Mouse (Mus musculus) limb, embryonic 14.5 days (tissue): Measurements from ENCODE around the gene Lin7a. TPM values are rescaled to one million over a fixed set of nuclear protein-coding genes. Genes with fewer than 3 reads are reported as not detected.
A peak's percentile ranks its signal among the peaks of the same experiment; 100 is the strongest.

Experiments used
- ATAC-seq: fragments of 200-750 bp; cut with Nextera tagmentation; 2 replicates; pipeline ENCODE4 v1.8.0; 2017; ENCODE audit warnings: low read depth, moderate number of reproducible peaks, moderate TSS enrichment; ENCODE audit not compliant: low FRiP score
- DNase-seq: peaks from one replicate; pipeline ENCODE4 v3.0.0-alpha.2; 2015; ENCODE audit warnings: low spot score
- H3K27ac ChIP-seq: fragments of 300-500 bp; sonication (generic); replicated peaks from 2 replicates; pipeline ENCODE4 v1.5.1; 2014; ENCODE audit warnings: low read depth, mild to moderate bottlenecking, low read length, moderate library complexity, mixed read lengths
- H3K27me3 ChIP-seq: fragments of 300-500 bp; sonication (generic); 2 replicates; pipeline ENCODE4 v1.6.1; 2014; ENCODE audit warnings: low read length, mixed read lengths; ENCODE audit not compliant: control insufficient read depth, insufficient read depth
- H3K36me3 ChIP-seq: fragments of 300-500 bp; sonication (generic); 2 replicates; pipeline ENCODE4 v1.6.1; 2014; ENCODE audit warnings: mild to moderate bottlenecking, low read length, moderate library complexity, mixed read lengths; ENCODE audit not compliant: control insufficient read depth, insufficient read depth
- H3K4me1 ChIP-seq: fragments of 300-500 bp; sonication (generic); 2 replicates; pipeline ENCODE4 v1.6.1; 2014; ENCODE audit warnings: antibody characterized with exemption, low read length, mixed read lengths; ENCODE audit not compliant: control insufficient read depth, insufficient read depth
- H3K4me2 ChIP-seq: fragments of 300-500 bp; sonication (generic); replicated peaks from 2 replicates; pipeline ENCODE4 v1.6.1; 2014; ENCODE audit warnings: low read depth, mild to moderate bottlenecking, low read length, moderate library complexity; ENCODE audit not compliant: severe bottlenecking
- H3K4me3 ChIP-seq: fragments of 300-500 bp; sonication (generic); replicated peaks from 2 replicates; pipeline ENCODE4 v1.5.1; 2014; ENCODE audit warnings: low read length
- H3K9ac ChIP-seq: fragments of 300-500 bp; sonication (generic); 2 replicates; pipeline ENCODE4 v1.6.1; 2014; ENCODE audit warnings: mild to moderate bottlenecking, low read depth, low read length, moderate library complexity; ENCODE audit not compliant: severe bottlenecking
- H3K9me3 ChIP-seq: fragments of 300-500 bp; sonication (generic); 2 replicates; pipeline ENCODE4 v1.6.1; 2016; ENCODE audit warnings: low read length; ENCODE audit not compliant: control insufficient read depth
- POLR2A ChIP-seq: fragments of 200-500 bp; IDR thresholded peaks from 2 replicates; pipeline ENCODE4 v1.8.0; 2012; ENCODE audit warnings: inconsistent platforms, mild to moderate bottlenecking, moderate library complexity, borderline replicate concordance; ENCODE audit not compliant: insufficient read depth, insufficient read length; ENCODE audit errors: extremely low read depth
- WGBS: fragments of 180-500 bp; shearing (Covaris S2); extraction: QIAGEN DNeasy Blood & Tissue Kit; methylation state at CpG from one replicate; pipeline ENCODE4 v1.1.7; 2014; 5-methylcytosine and 5-hydroxymethylcytosine counted together
- polyA plus RNA-seq, 2 experiments: library from polyadenylated mRNA; depleted of rRNA in 1 of 2; stranded (reverse) in 1 of 2; unstranded in 1 of 2; fragments of >200 nt; fragmentation: Nextera tagmentation in 1 of 2; extraction: Ambion mirVana in 1 of 2; gene quantifications; 2 replicates each; pipeline versions ENCODE4 v1.2.1 to v1.2.3; 2012 to 2014

Gene Lin7a
- polyA plus RNA-seq (2012; rRNA removed) (2.1 and 2.6 TPM in 2 replicates), polyA plus RNA-seq (2014; fragmentation: Nextera tagmentation; extraction: Ambion mirVana) (4.7 and 5.2 TPM in 2 replicates)

DNA sequence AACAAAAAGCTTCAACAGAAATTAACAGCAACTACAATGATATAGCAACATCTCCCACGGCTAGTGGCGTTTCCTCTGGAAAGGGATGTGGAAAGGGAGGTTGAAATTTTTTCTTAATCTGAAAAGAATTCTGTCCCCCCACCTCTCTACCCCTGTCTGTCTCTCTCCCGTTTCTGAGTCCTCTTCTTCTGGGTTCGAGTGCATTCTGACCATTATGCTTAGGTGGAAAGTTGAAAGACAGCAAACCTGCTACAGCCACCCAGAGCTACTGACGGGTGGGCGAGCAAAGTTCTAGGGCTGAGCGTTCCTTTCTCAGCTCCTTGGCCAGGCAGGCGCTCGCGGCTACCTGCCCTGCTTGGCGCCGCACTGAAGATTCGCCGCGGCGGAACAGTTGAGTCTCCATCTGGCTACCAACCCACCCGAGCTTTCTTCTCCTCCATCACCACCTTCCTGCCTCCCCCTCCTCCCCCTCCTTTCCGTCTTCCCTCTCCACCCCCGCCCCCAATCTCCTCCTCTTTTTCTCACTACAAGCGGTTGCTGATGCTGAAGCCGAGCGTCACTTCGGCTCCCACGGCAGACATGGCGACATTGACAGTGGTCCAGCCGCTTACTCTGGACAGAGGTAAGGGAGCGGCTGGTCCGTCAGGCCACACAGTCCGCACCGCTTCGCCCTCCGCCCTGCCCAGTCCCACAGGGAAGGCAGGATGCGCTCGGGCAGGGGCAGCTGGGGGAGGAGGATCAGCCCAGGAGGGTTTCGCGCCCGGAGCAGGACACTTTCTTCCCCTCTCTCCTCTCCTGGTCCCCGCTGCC, at the start of gene Lin7a:
Gene Lin7a, plus strand, starts transcription at position 366 of the 810 bp plus-strand sequence.
- ATAC-seq: peak; percentile 59
- WGBS: 1% methylated on average over 38 of the region's 38 CpGs

DNA sequence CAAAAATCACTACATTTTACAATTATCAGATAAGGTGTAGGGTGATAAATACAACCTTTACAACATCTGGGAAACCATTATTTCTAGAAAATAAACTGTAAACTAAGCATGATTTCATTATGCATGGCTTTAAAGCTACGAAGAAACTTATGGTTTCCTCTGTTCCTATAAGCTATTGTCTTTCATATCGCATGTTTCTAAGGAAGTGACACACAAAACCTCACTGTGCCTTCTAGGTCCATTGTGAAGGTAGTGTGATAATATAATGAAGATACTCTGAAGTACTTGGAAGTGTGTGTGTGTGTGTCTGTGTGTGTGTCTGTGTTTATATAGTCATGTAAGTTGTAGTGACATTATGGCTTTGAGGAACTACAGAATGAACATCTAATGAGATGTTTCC, 49.8 kb upstream of the Lin7a start:
- TF ChIP-seq POLR2A: no peak
- Histone ChIP-seq H3K9me3 (no peaks in the 10 kb centered on the region), H3K36me3 (no peaks in the 10 kb centered on the region), H3K4me1 (no peaks in the 10 kb centered on the region), H3K4me3 (no peak overlapping the region), H3K27me3 (no peaks in the 10 kb centered on the region), H3K9ac (no peak overlapping the region), H3K27ac (no peak overlapping the region), H3K4me2 (no peak overlapping the region)
- WGBS: 85% methylated on average over 2 of the region's 2 CpGs
- DNase-seq: no peak
- ATAC-seq: no peak

More for the DNA sequence above, at the start of gene Lin7a:
- Histone ChIP-seq H3K4me2 (peak within 1 kb of the TSS; percentile 94), H3K4me3 (peak within 1 kb of the TSS; percentile 55), H3K9me3 (no peaks in the 10 kb centered on the region), H3K9ac (peak within 1 kb of the TSS; percentile 62), H3K4me1 (no peaks in the 10 kb centered on the region), H3K27ac (no peak within 1 kb of the TSS), H3K36me3 (no peaks in the 10 kb centered on the region), H3K27me3 (peaks cover 28% of the 10 kb centered on the region)
- no peak for DNase-seq
- no peak for TF ChIP-seq POLR2A

GRCm38 (mm10) chr10:107222406-107223185, 48.9 kb upstream of the Lin7a start:
- Histone ChIP-seq H3K9ac (no peak overlapping the region), H3K27ac (no peak overlapping the region), H3K4me2 (no peak overlapping the region), H3K4me1 (no peaks in the 10 kb centered on the region), H3K9me3 (no peaks in the 10 kb centered on the region), H3K4me3 (no peak overlapping the region), H3K36me3 (no peaks in the 10 kb centered on the region), H3K27me3 (no peaks in the 10 kb centered on the region)
- DNase-seq (no peak), ATAC-seq (no peak)
- 83% methylated on average over 8 of the region's 8 CpGs for WGBS
- TF ChIP-seq POLR2A: no peak

- no peak for TF ChIP-seq POLR2A
- WGBS: 90% methylated on average over 3 of the region's 3 CpGs
- Histone ChIP-seq H3K9me3 (no peaks in the 10 kb centered on the region), H3K27ac (no peak overlapping the region), H3K4me2 (no peak overlapping the region), H3K4me3 (no peak overlapping the region), H3K27me3 (no peaks in the 10 kb centered on the region), H3K36me3 (no peaks in the 10 kb centered on the region), H3K4me1 (no peaks in the 10 kb centered on the region), H3K9ac (no peak overlapping the region)
- DNase-seq (no peak), ATAC-seq (no peak)
Observed at GRCm38 (mm10) chr10:107223186-107223440, 48.4 kb upstream of the Lin7a start.

- WGBS: 80% methylated on average over 3 of the region's 3 CpGs
- Histone ChIP-seq H3K27me3 (no peaks in the 10 kb centered on the region), H3K27ac (no peak overlapping the region), H3K9ac (no peak overlapping the region), H3K4me1 (no peaks in the 10 kb centered on the region), H3K4me3 (no peak overlapping the region), H3K36me3 (no peaks in the 10 kb centered on the region), H3K4me2 (no peak overlapping the region), H3K9me3 (no peaks in the 10 kb centered on the region)
- DNase-seq: no peak
- no peak for ATAC-seq
- TF ChIP-seq POLR2A: no peak
Observed at GRCm38 (mm10) chr10:107223821-107224220, 47.7 kb upstream of the Lin7a start.
